Mouse (Mus musculus): Measurements from ENCODE around the gene Cnnm2. TPM values are rescaled to one million over a fixed set of nuclear protein-coding genes. Genes with fewer than 3 reads are reported as not detected.

Gene Cnnm2
- polyA plus RNA-seq, 1 experiment from 2014 or later, result 3.8 TPM

DNA sequence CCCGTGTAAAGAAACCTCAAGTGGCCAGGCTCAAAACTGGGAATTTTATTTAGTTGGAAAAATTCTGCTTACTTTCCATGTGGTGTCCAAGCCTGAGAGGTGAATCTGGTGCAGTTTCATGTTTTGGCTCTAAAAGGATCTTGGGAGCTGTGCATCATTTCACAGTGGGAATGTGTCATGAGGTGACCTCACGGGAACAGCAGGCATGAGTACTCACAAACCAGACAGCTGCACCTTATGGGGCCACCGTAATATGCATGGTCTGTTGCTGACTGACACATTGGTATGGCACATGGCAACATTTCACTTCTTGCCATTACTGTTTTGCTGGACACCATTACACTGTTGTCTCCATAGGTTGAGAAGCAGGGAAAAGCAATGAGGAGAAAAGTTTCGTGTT lies 124.0 kb downstream of the Cnnm2 start:
- ATAC-seq (replicated peaks; ENCODE audit: insufficient number of reproducible peaks, low FRiP score, low TSS enrichment, low read depth), result no peak
- Histone ChIP-seq H3K27me3 (ENCODE audit: control insufficient read depth, insufficient read depth, low read length) (no peaks in the 10 kb centered on the region), H3K9me3 (replicated peaks; ENCODE audit: control insufficient read depth, low read length) (no peaks in the 10 kb centered on the region), H3K36me3 (replicated peaks; ENCODE audit: control insufficient read depth, insufficient read depth, low read depth, low read length) (no peaks in the 10 kb centered on the region; the same call in 1 of the 2 replicates), H3K4me2 (ENCODE audit: low read depth, low read length) (no peak overlapping the region), H3K9ac (replicated peaks; ENCODE audit: low read length) (no peak overlapping the region), H3K4me3 (ENCODE audit: low read depth, low read length) (no peak overlapping the region), H3K4me1 (ENCODE audit: control insufficient read depth, insufficient read depth, low read length) (no peaks in the 10 kb centered on the region), H3K27ac (replicated peaks; ENCODE audit: low read depth, low read length) (no peak overlapping the region)
- no peak for DNase-seq (ENCODE audit: low spot score)
- 93% methylated on average over 4 of the region's 4 CpGs for WGBS

DNA sequence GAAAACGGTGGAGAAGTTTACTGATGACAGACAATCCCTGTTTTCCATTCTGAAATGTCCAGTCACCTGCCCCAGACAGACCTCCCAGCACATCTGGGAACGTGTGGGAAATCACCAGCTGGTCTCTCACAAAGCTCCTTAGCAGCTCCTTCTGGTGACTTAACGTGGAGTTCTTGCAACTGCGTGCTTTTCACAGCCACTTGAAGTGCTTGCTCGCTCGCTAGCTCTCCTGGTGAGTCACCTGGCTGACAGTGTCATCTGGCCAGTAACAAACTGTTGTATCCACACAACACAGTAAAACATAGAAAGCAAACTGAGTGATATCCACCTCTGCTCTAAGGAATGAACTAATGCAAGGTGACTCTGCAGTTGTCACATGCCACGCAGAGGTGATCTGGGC lies 125.4 kb downstream of the Cnnm2 start:
- DNase-seq (ENCODE audit: low spot score) (no peak), ATAC-seq (replicated peaks; ENCODE audit: insufficient number of reproducible peaks, low FRiP score, low TSS enrichment, low read depth) (no peak)
- Histone ChIP-seq H3K27me3 (ENCODE audit: control insufficient read depth, insufficient read depth, low read length) (no peaks in the 10 kb centered on the region), H3K4me3 (ENCODE audit: low read depth, low read length) (no peak overlapping the region), H3K27ac (replicated peaks; ENCODE audit: low read depth, low read length) (no peak overlapping the region), H3K4me2 (ENCODE audit: low read depth, low read length) (no peak overlapping the region), H3K9me3 (replicated peaks; ENCODE audit: control insufficient read depth, low read length) (no peaks in the 10 kb centered on the region), H3K36me3 (replicated peaks; ENCODE audit: control insufficient read depth, insufficient read depth, low read depth, low read length) (no peaks in the 10 kb centered on the region; the same call in 1 of the 2 replicates), H3K4me1 (ENCODE audit: control insufficient read depth, insufficient read depth, low read length) (no peaks in the 10 kb centered on the region), H3K9ac (replicated peaks; ENCODE audit: low read length) (no peak overlapping the region)
- WGBS, result 84% methylated on average over 7 of the region's 7 CpGs

DNA sequence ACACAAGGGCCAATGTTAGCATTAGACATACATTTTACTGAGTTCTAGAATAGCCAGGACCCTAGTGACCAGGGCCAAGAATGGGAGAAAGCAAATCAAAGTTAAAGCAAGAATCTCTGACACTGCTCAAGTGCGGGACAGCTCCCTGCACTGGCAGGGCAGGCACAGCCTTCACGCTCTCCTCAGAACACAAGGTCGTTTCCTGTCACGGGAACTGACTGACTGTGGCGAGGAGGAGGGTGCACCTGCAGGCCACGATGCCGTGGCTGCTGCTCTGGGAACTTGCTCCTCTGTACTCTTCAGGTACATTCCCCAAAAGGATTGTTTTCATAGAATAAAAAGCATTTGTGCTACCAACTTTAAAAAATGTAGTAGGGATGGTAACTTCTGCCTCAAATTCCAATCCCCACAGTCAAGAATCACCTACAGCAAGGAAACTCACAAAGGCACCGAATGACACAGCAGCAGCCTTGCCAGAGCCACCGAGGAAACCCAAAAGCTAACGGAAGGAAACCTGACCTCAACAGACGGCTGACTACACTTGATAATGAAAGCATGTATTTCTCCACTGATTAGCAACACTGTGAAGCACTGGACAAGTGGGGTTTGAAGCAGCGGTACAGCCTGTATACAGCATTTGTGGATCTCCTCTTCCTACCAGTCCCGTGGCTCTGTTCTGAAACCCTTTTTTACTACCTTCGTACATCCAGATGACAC lies 126.6 kb downstream of the Cnnm2 start:
- Histone ChIP-seq H3K27ac (replicated peaks; ENCODE audit: low read depth, low read length) (no peak overlapping the region), H3K27me3 (ENCODE audit: control insufficient read depth, insufficient read depth, low read length) (no peaks in the 10 kb centered on the region), H3K4me3 (ENCODE audit: low read depth, low read length) (no peak overlapping the region), H3K36me3 (replicated peaks; ENCODE audit: control insufficient read depth, insufficient read depth, low read depth, low read length) (no peaks in the 10 kb centered on the region; the same call in 1 of the 2 replicates), H3K9ac (replicated peaks; ENCODE audit: low read length) (no peak overlapping the region), H3K4me2 (ENCODE audit: low read depth, low read length) (no peak overlapping the region), H3K9me3 (replicated peaks; ENCODE audit: control insufficient read depth, low read length) (no peaks in the 10 kb centered on the region), H3K4me1 (ENCODE audit: control insufficient read depth, insufficient read depth, low read length) (no peaks in the 10 kb centered on the region)
- WGBS, result 85% methylated on average over 14 of the region's 14 CpGs
- DNase-seq (ENCODE audit: low spot score), result no peak
- no peak for ATAC-seq (replicated peaks; ENCODE audit: insufficient number of reproducible peaks, low FRiP score, low TSS enrichment, low read depth)

DNA sequence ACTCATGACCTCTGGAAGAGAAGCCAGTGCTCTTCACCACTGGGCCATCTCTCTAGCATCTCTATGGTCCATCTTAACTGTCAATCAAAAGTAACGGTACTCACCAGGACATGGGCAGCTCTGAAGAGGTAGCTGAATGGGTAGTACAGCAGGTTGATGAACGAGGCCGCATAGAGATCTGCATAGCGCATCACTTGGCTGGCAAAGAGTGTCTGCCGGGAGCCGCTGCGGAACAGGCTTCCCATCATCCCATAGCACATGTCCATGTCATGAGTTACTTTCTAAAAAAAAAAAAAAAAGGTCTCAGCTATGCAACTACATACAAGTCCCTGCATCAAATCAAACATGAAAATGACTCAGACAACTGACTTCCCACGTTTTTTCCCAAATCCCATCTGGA lies 128.3 kb downstream of the Cnnm2 start:
- Histone ChIP-seq H3K27me3 (ENCODE audit: control insufficient read depth, insufficient read depth, low read length) (no peaks in the 10 kb centered on the region), H3K9ac (replicated peaks; ENCODE audit: low read length) (no peak overlapping the region), H3K4me2 (ENCODE audit: low read depth, low read length) (no peak overlapping the region), H3K27ac (replicated peaks; ENCODE audit: low read depth, low read length) (no peak overlapping the region), H3K4me3 (ENCODE audit: low read depth, low read length) (no peak overlapping the region), H3K4me1 (ENCODE audit: control insufficient read depth, insufficient read depth, low read length) (no peaks in the 10 kb centered on the region), H3K9me3 (replicated peaks; ENCODE audit: control insufficient read depth, low read length) (no peaks in the 10 kb centered on the region), H3K36me3 (replicated peaks; ENCODE audit: control insufficient read depth, insufficient read depth, low read depth, low read length) (no peaks in the 10 kb centered on the region; the same call in 1 of the 2 replicates)
- no peak for DNase-seq (ENCODE audit: low spot score)
- no peak for ATAC-seq (replicated peaks; ENCODE audit: insufficient number of reproducible peaks, low FRiP score, low TSS enrichment, low read depth)
- 92% methylated on average over 8 of the region's 8 CpGs for WGBS

DNA sequence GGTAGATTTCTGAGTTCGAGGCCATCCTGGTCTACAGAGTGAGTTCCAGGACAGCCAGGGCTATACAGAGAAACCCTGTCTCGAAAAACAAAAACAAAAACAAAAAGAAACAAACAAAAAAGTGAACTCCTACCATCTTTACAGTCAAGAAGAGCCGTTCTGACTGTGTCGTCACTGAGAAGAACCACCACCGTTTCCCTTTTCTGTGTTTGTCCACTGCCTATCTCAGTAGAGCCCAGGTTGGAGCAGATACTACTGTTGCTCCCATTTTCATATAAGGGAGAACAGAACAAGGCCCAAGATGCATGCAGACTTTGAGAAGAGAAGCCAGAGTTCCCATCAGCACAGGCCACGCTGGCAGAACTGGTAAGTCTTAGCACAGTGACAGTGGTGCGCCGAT lies 129.3 kb downstream of the Cnnm2 start:
- ATAC-seq (replicated peaks; ENCODE audit: insufficient number of reproducible peaks, low FRiP score, low TSS enrichment, low read depth) (no peak), DNase-seq (ENCODE audit: low spot score) (no peak)
- Histone ChIP-seq H3K27ac (replicated peaks; ENCODE audit: low read depth, low read length) (no peak overlapping the region), H3K4me2 (ENCODE audit: low read depth, low read length) (no peak overlapping the region), H3K27me3 (ENCODE audit: control insufficient read depth, insufficient read depth, low read length) (no peaks in the 10 kb centered on the region), H3K4me1 (ENCODE audit: control insufficient read depth, insufficient read depth, low read length) (no peaks in the 10 kb centered on the region), H3K9me3 (replicated peaks; ENCODE audit: control insufficient read depth, low read length) (no peaks in the 10 kb centered on the region), H3K36me3 (replicated peaks; ENCODE audit: control insufficient read depth, insufficient read depth, low read depth, low read length) (no peaks in the 10 kb centered on the region; the same call in 1 of the 2 replicates), H3K9ac (replicated peaks; ENCODE audit: low read length) (no peak overlapping the region), H3K4me3 (ENCODE audit: low read depth, low read length) (no peak overlapping the region)
- 96% methylated on average over 8 of the region's 8 CpGs for WGBS

DNA sequence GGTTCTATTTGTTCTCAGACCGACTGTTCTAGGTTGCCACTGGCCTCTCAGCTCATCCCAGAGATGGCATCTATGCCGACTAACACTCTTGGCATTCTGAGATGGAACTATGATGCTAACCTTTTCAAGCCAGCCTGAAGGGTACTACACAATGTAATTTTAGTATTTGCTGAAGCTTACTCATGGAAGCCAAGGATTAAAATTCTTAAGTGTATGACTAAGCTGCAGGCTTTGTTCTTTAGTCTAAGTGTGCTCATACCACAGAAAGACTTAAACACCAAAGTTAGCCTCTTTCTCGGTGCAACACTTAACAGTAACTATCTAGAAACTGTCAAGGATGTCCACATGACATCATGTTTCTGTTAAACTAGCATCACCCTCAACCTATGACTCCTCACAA lies 131.5 kb downstream of the Cnnm2 start:
- Histone ChIP-seq H3K27ac (replicated peaks; ENCODE audit: low read depth, low read length) (no peak overlapping the region), H3K4me1 (ENCODE audit: control insufficient read depth, insufficient read depth, low read length) (no peaks in the 10 kb centered on the region), H3K4me2 (ENCODE audit: low read depth, low read length) (no peak overlapping the region), H3K9ac (replicated peaks; ENCODE audit: low read length) (no peak overlapping the region), H3K4me3 (ENCODE audit: low read depth, low read length) (no peak overlapping the region), H3K27me3 (ENCODE audit: control insufficient read depth, insufficient read depth, low read length) (no peaks in the 10 kb centered on the region), H3K36me3 (replicated peaks; ENCODE audit: control insufficient read depth, insufficient read depth, low read depth, low read length) (no peaks in the 10 kb centered on the region; the same call in none of the 2 replicates), H3K9me3 (replicated peaks; ENCODE audit: control insufficient read depth, low read length) (no peaks in the 10 kb centered on the region)
- WGBS, result 83% methylated on average over 3 of the region's 3 CpGs
- no peak for ATAC-seq (replicated peaks; ENCODE audit: insufficient number of reproducible peaks, low FRiP score, low TSS enrichment, low read depth)
- DNase-seq (ENCODE audit: low spot score), result no peak

DNA sequence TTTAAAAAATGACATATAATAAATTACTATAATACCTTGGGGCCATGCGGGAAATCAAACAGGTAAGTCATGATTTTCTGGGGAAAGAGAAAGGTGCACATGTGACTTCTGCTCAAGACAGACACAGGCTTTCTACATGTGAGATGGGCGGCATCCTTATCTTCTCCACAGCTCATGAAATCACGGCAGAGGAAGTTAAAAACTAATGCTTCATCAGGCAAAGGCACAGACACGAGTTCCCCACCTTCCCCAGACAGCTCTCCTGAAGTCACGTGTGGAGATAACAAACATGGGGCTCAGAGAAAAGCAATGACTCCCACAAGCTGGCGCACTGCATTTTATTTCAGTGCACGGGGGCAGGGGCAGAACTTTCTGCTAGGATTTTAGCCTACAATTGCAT lies 132.1 kb downstream of the Cnnm2 start:
- H3K27me3 ChIP-seq (ENCODE audit: control insufficient read depth, insufficient read depth, low read length), result no peaks in the 10 kb centered on the region
- WGBS, result 91% methylated on average over 7 of the region's 7 CpGs
- no peaks in the 10 kb centered on the region for H3K9me3 ChIP-seq (replicated peaks; ENCODE audit: control insufficient read depth, low read length)
- no peaks in the 10 kb centered on the region for H3K4me1 ChIP-seq (ENCODE audit: control insufficient read depth, insufficient read depth, low read length)
- H3K27ac ChIP-seq (replicated peaks; ENCODE audit: low read depth, low read length), result no peak overlapping the region
- ATAC-seq (replicated peaks; ENCODE audit: insufficient number of reproducible peaks, low FRiP score, low TSS enrichment, low read depth), result no peak
- H3K36me3 ChIP-seq (replicated peaks; ENCODE audit: control insufficient read depth, insufficient read depth, low read depth, low read length), result peaks cover 2% of the 10 kb centered on the region
- H3K4me3 ChIP-seq (ENCODE audit: low read depth, low read length), result no peak overlapping the region
- H3K4me2 ChIP-seq (ENCODE audit: low read depth, low read length), result no peak overlapping the region
- no peak for DNase-seq (ENCODE audit: low spot score)
- H3K9ac ChIP-seq (replicated peaks; ENCODE audit: low read length), result no peak overlapping the region

DNA sequence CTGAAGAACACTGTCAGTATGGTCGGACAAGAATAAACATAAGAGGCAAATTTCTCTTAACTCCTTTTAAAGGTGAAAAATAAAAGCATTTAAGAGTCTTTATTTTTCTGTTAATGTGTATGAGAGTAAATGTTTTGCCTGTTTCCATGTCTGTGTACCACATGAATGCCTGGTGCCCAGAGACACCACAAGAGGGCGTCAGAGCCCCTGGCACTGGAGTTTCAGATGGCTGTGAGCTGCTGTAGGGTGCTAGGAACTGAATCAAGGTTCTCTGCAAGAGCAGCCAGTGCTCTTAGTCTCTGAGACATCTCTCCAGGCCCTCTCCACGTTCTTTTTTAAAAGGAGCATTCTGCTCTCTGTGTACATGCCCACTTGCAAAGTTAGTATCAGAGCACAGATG lies 135.7 kb downstream of the Cnnm2 start:
- no peak for ATAC-seq (replicated peaks; ENCODE audit: insufficient number of reproducible peaks, low FRiP score, low TSS enrichment, low read depth)
- Histone ChIP-seq H3K27ac (replicated peaks; ENCODE audit: low read depth, low read length) (no peak overlapping the region), H3K4me2 (ENCODE audit: low read depth, low read length) (no peak overlapping the region), H3K9ac (replicated peaks; ENCODE audit: low read length) (no peak overlapping the region), H3K4me1 (ENCODE audit: control insufficient read depth, insufficient read depth, low read length) (no peaks in the 10 kb centered on the region), H3K9me3 (replicated peaks; ENCODE audit: control insufficient read depth, low read length) (no peaks in the 10 kb centered on the region), H3K27me3 (ENCODE audit: control insufficient read depth, insufficient read depth, low read length) (no peaks in the 10 kb centered on the region), H3K36me3 (replicated peaks; ENCODE audit: control insufficient read depth, insufficient read depth, low read depth, low read length) (peaks cover 2% of the 10 kb centered on the region; the same call in 1 of the 2 replicates), H3K4me3 (ENCODE audit: low read depth, low read length) (no peak overlapping the region)
- 80% methylated on average over 3 of the region's 3 CpGs for WGBS
- DNase-seq (ENCODE audit: low spot score), result no peak

Data from embryonic facial prominence, embryonic 11.5 days (tissue).